Mouse (Mus musculus): ENCODE measurements at regions not wholly inside any gene's neighbourhood (a gene's known extent, or its start where the extent isn't known, plus 50 kb on each side); places are given as distances from the start of the nearest gene placed in this dataset.

DNA sequence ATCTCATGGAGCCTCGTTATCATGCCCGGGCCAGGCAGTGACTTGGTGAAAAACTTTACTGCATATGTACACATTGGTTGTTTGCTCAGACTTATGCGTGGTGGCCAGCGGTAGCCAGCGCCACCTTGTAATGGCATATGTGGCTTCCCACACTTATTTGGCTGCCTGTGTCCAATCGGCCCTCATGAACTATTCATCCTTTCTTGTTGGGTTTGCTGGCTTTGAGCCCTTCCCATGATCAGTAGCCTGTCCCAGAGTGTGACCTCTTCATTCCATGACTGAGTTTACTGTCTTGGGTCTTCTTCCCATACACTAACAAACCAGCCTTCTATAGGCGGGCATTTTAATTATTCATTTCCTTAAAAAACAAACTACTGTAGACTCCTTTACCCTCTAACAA, 361.9 kb downstream of the Etnk1 start:
- Histone ChIP-seq H3K9ac (replicated peaks; ENCODE audit: low read depth, low read length) (no peak overlapping the region), H3K9me3 (ENCODE audit: control insufficient read depth, low read length) (no peaks in the 10 kb centered on the region), H3K27me3 (ENCODE audit: control insufficient read depth, insufficient read depth, low read length) (no peaks in the 10 kb centered on the region), H3K4me2 (ENCODE audit: low read depth, low read length) (no peak overlapping the region), H3K36me3 (ENCODE audit: control insufficient read depth, insufficient read depth, low read length) (no peaks in the 10 kb centered on the region), H3K4me1 (ENCODE audit: control insufficient read depth, insufficient read depth, low read length) (no peaks in the 10 kb centered on the region), H3K4me3 (ENCODE audit: low read depth, low read length) (no peak overlapping the region), H3K27ac (ENCODE audit: low read depth, low read length) (no peak overlapping the region)
- WGBS = 95% methylated on average over 7 of the region's 7 CpGs
- ATAC-seq (ENCODE audit: low read depth) = no peak

DNA sequence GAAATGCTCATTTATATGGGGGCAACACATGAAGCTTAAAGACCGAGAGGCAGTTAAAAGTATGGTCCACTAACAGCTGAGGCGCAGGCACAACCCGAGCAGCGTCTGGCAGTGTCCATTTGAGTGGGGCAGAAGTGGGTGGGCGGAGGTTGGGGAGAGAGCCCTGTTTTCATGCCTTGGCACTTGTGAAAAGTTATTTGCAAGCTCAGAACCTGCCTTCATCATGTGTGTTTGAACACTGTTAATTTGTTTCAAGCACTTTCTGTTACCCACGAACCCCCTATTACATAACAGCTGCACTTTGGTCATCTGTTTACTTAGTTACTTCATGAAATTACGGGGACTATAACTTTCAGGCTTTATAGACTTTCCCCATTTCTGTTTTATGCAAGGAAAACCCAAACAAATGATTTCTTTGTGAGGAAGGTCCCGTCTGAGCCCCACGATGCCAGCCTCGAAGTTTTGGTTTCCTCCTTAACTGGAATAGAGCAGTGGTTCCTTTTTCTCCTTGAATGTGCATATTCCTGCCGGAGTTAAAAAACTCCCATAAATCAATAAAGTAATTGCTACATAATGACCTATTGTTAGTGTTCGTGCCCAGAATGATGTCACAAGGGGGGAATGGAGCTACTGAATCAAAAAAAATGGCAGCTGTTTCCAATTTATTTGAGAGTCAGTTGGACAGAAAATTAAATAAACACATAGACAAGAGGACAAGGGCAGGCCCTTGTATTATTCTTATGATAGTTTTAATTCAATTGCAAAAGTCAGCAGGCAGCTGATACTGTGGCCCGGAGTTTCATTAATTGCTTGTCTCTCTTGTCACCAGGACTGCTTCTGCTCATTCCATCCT, 363.6 kb downstream of the Etnk1 start:
- no peaks in the 10 kb centered on the region for H3K9me3 ChIP-seq (ENCODE audit: control insufficient read depth, low read length)
- no peaks in the 10 kb centered on the region for H3K4me1 ChIP-seq (ENCODE audit: control insufficient read depth, insufficient read depth, low read length)
- no peak overlapping the region for H3K4me2 ChIP-seq (ENCODE audit: low read depth, low read length)
- WGBS = 32% methylated on average over 13 of the region's 13 CpGs
- H3K4me3 ChIP-seq (ENCODE audit: low read depth, low read length) = no peak overlapping the region
- no peaks in the 10 kb centered on the region for H3K27me3 ChIP-seq (ENCODE audit: control insufficient read depth, insufficient read depth, low read length)
- H3K36me3 ChIP-seq (ENCODE audit: control insufficient read depth, insufficient read depth, low read length) = no peaks in the 10 kb centered on the region
- no peak overlapping the region for H3K9ac ChIP-seq (replicated peaks; ENCODE audit: low read depth, low read length)
- no peak overlapping the region for H3K27ac ChIP-seq (ENCODE audit: low read depth, low read length)
- no peak for ATAC-seq (ENCODE audit: low read depth)

DNA sequence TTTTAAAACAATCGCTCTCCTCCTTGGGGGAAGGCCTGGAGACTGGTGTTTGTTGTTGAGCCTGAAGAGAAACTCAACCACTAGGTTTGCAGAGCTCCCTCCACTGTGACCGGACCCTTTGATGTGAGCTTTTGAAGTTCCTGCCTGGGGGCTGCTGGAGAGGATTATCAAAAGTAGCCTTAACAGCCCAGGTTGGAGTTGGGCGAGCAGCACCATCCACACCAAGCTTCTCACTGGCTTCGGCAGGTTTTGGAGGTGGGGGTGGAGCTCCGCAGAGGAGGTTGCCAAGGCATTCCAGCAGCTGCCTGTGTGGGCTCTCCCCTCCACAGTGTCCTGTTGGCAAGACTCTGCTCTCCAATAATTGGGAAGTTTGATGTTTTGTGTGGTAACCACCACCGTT, 364.5 kb downstream of the Etnk1 start:
- 29% methylated on average over 6 of the region's 6 CpGs for WGBS

DNA sequence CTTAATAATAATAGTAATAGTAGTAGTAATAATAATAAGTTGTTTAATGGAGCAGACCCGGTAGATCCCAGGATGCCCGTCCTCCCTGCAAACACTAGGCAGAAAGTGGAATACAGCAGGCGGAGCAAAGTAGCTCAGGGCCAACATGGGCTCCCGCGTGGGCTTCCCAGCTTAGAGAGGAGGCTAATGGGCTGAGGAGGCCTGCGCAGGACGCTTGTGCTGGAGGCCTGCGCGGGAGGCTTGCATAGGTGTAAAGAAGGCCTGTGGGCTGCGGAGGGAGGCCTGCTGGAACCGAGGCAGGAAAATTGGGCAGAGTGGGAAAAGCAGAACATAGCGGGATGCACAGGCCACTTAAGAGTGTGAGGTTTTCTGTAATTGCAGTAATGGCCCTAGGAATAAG, 365.4 kb downstream of the Etnk1 start:
- Histone ChIP-seq H3K9ac (replicated peaks; ENCODE audit: low read depth, low read length) (no peak overlapping the region), H3K4me3 (ENCODE audit: low read depth, low read length) (no peak overlapping the region), H3K4me2 (ENCODE audit: low read depth, low read length) (no peak overlapping the region), H3K36me3 (ENCODE audit: control insufficient read depth, insufficient read depth, low read length) (no peaks in the 10 kb centered on the region), H3K27me3 (ENCODE audit: control insufficient read depth, insufficient read depth, low read length) (no peaks in the 10 kb centered on the region), H3K9me3 (ENCODE audit: control insufficient read depth, low read length) (no peaks in the 10 kb centered on the region), H3K4me1 (ENCODE audit: control insufficient read depth, insufficient read depth, low read length) (no peaks in the 10 kb centered on the region), H3K27ac (ENCODE audit: low read depth, low read length) (no peak overlapping the region)
- ATAC-seq (ENCODE audit: low read depth) = no peak
- WGBS = 94% methylated on average over 12 of the region's 12 CpGs

More for the DNA sequence above, 364.5 kb downstream of the Etnk1 start:
- Histone ChIP-seq H3K9me3 (ENCODE audit: control insufficient read depth, low read length) (no peaks in the 10 kb centered on the region), H3K36me3 (ENCODE audit: control insufficient read depth, insufficient read depth, low read length) (no peaks in the 10 kb centered on the region), H3K27me3 (ENCODE audit: control insufficient read depth, insufficient read depth, low read length) (no peaks in the 10 kb centered on the region), H3K9ac (replicated peaks; ENCODE audit: low read depth, low read length) (no peak overlapping the region), H3K4me3 (ENCODE audit: low read depth, low read length) (no peak overlapping the region), H3K4me2 (ENCODE audit: low read depth, low read length) (no peak overlapping the region), H3K27ac (ENCODE audit: low read depth, low read length) (no peak overlapping the region), H3K4me1 (ENCODE audit: control insufficient read depth, insufficient read depth, low read length) (no peaks in the 10 kb centered on the region)
- ATAC-seq (ENCODE audit: low read depth) = no peak

DNA sequence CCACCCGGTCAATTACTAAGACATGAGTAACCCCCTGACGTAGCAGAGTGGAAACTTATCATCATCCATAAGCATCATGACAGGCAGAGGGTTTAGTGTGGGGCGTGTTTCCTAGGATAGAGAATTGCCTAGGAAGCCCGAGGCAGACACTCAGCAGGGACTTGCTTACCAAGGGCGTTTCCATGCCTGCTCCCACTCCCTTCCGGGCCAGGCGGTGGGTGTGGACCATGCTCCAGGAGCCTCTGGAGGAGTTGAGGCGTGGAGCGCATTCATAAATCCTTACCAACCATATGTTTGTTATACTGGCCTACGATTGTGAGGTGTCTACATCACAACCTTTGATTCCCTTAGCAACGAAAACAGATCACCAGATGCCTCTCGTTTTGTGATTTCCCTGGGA, 368.2 kb downstream of the Etnk1 start:
- no peaks in the 10 kb centered on the region for H3K27me3 ChIP-seq (ENCODE audit: control insufficient read depth, insufficient read depth, low read length)
- H3K9ac ChIP-seq (replicated peaks; ENCODE audit: low read depth, low read length) = no peak overlapping the region
- H3K9me3 ChIP-seq (ENCODE audit: control insufficient read depth, low read length) = no peaks in the 10 kb centered on the region
- H3K36me3 ChIP-seq (ENCODE audit: control insufficient read depth, insufficient read depth, low read length) = no peaks in the 10 kb centered on the region
- no peak overlapping the region for H3K4me2 ChIP-seq (ENCODE audit: low read depth, low read length)
- ATAC-seq (ENCODE audit: low read depth) = no peak
- H3K4me3 ChIP-seq (ENCODE audit: low read depth, low read length) = no peak overlapping the region
- H3K27ac ChIP-seq (ENCODE audit: low read depth, low read length) = no peak overlapping the region
- WGBS = 78% methylated on average over 12 of the region's 12 CpGs
- H3K4me1 ChIP-seq (ENCODE audit: control insufficient read depth, insufficient read depth, low read length) = no peaks in the 10 kb centered on the region

DNA sequence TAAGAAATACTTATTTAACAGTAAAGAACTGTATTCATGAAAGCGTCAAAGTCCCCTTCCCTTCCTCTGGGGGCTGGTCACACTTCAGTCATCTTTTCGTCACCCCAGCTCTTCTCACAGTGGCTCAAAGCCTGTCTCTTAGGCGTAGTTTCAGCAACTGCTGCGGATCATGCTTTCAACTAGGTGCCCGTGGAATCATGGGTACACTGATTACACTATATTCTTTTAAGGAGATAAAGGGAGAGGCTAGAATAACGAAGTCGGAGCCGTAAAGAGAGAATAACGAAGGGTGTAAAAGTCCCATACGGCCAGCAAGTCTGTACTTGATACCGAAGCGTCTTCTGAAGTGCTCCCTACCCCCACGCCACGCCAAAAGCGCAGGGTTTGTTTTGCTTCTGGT, 368.7 kb downstream of the Etnk1 start:
- H3K4me3 ChIP-seq (ENCODE audit: low read depth, low read length) = no peak overlapping the region
- no peak overlapping the region for H3K4me2 ChIP-seq (ENCODE audit: low read depth, low read length)
- WGBS = 88% methylated on average over 15 of the region's 15 CpGs
- no peak overlapping the region for H3K9ac ChIP-seq (replicated peaks; ENCODE audit: low read depth, low read length)
- H3K27ac ChIP-seq (ENCODE audit: low read depth, low read length) = no peak overlapping the region
- H3K4me1 ChIP-seq (ENCODE audit: control insufficient read depth, insufficient read depth, low read length) = no peaks in the 10 kb centered on the region
- H3K36me3 ChIP-seq (ENCODE audit: control insufficient read depth, insufficient read depth, low read length) = no peaks in the 10 kb centered on the region
- H3K27me3 ChIP-seq (ENCODE audit: control insufficient read depth, insufficient read depth, low read length) = no peaks in the 10 kb centered on the region
- no peaks in the 10 kb centered on the region for H3K9me3 ChIP-seq (ENCODE audit: control insufficient read depth, low read length)
- no peak for ATAC-seq (ENCODE audit: low read depth)

DNA sequence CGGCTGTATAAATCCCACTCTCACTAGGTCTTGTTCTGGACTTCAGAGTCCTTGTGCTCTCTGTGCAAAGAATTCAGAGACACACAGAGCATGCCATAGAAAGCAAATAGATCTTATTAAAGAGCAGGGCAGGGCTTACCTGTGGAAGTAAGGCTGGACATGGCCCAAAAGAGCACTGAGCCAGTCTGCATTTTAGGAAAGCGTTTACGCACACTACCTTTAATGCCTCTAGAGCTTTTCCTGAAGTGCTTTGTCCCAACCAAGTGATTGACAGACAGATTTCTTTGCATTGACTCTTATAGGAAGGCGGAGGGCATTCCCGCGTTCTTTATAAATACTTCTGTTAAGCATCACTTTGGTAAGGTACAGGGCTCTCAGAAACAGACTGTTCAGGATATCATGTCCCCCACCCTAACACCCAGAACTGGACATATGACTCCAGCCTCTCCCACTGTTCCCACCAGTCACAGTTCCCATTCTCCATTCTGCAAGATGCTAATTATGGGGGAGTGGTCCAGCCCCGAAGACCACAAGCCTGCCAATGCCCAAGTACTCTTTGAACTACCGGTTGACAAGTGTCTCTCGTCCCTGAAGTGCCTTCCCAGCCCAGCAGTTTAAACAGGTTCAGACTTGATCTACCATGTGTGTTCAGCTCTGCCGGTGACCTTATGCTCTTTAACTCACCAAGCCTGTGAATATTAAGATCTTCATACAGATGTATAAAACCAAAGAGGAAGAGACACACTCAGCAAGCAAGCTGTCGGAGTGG, 369.7 kb downstream of the Etnk1 start:
- H3K4me1 ChIP-seq (ENCODE audit: control insufficient read depth, insufficient read depth, low read length) = no peaks in the 10 kb centered on the region
- H3K27ac ChIP-seq (ENCODE audit: low read depth, low read length) = no peak overlapping the region
- no peak overlapping the region for H3K9ac ChIP-seq (replicated peaks; ENCODE audit: low read depth, low read length)
- H3K36me3 ChIP-seq (ENCODE audit: control insufficient read depth, insufficient read depth, low read length) = no peaks in the 10 kb centered on the region
- no peaks in the 10 kb centered on the region for H3K27me3 ChIP-seq (ENCODE audit: control insufficient read depth, insufficient read depth, low read length)
- H3K4me3 ChIP-seq (ENCODE audit: low read depth, low read length) = no peak overlapping the region
- H3K4me2 ChIP-seq (ENCODE audit: low read depth, low read length) = no peak overlapping the region
- ATAC-seq (ENCODE audit: low read depth) = no peak
- no peaks in the 10 kb centered on the region for H3K9me3 ChIP-seq (ENCODE audit: control insufficient read depth, low read length)
- WGBS = 86% methylated on average over 11 of the region's 11 CpGs

DNA sequence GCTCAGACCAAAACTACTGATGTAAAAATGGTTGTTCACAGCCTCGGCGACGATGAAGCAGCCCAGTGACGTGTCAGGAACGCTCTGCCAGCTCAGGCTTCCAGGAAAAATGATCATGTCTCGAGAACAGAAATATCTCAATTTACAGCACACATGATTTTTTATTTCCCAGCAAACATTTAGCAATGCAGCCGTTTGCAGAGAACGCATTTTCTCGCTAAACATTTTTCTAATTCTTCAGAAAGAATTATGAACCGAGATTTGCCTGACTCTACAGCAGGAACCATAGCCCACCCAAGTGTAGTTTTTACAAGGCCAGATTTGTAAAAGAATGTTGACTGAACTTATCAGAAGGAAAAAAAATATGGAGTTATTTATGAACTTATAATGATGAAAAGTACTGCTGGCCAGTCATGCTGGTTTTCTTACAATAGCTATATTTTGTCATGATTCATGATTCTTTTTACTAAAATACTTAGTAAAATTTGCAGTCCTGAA, 380.4 kb downstream of the Etnk1 start:
- Histone ChIP-seq H3K27me3 (ENCODE audit: control insufficient read depth, insufficient read depth, low read length) (no peaks in the 10 kb centered on the region), H3K4me1 (ENCODE audit: control insufficient read depth, insufficient read depth, low read length) (no peaks in the 10 kb centered on the region), H3K36me3 (ENCODE audit: control insufficient read depth, insufficient read depth, low read length) (no peaks in the 10 kb centered on the region), H3K9ac (replicated peaks; ENCODE audit: low read depth, low read length) (no peak overlapping the region), H3K4me2 (ENCODE audit: low read depth, low read length) (no peak overlapping the region), H3K4me3 (ENCODE audit: low read depth, low read length) (no peak overlapping the region), H3K27ac (ENCODE audit: low read depth, low read length) (no peak overlapping the region), H3K9me3 (ENCODE audit: control insufficient read depth, low read length) (no peaks in the 10 kb centered on the region)
- no peak for ATAC-seq (ENCODE audit: low read depth)
- WGBS = 90% methylated on average over 10 of the region's 10 CpGs

DNA sequence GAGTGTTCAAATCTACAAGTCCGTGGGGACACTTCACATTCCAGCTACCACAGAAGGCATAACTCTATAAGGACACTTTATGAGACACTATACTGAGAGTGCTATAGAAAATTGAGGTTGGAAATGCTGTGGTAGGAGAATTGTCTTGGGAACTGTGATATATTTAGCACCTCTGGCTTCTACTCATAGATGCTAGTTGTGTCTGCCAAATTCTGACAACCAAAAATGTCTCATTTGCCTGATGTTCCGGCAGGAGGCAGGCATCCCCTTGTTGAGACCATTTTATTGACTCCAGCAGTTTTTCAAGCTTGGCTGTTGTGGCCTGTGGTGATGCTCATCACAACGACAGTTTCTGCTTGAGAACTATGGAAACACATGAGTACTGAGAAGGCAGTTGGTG, 387.9 kb downstream of the Etnk1 start:
- no peaks in the 10 kb centered on the region for H3K27me3 ChIP-seq (ENCODE audit: control insufficient read depth, insufficient read depth, low read length)
- no peaks in the 10 kb centered on the region for H3K9me3 ChIP-seq (ENCODE audit: control insufficient read depth, low read length)
- H3K36me3 ChIP-seq (ENCODE audit: control insufficient read depth, insufficient read depth, low read length) = no peaks in the 10 kb centered on the region
- no peak for ATAC-seq (ENCODE audit: low read depth)
- no peaks in the 10 kb centered on the region for H3K4me1 ChIP-seq (ENCODE audit: control insufficient read depth, insufficient read depth, low read length)
- no peak overlapping the region for H3K27ac ChIP-seq (ENCODE audit: low read depth, low read length)
- H3K4me3 ChIP-seq (ENCODE audit: low read depth, low read length) = no peak overlapping the region
- no peak overlapping the region for H3K4me2 ChIP-seq (ENCODE audit: low read depth, low read length)
- no peak overlapping the region for H3K9ac ChIP-seq (replicated peaks; ENCODE audit: low read depth, low read length)
- 83% methylated on average over 3 of the region's 3 CpGs for WGBS
